Mouse (Mus musculus): Measurements from ENCODE around the gene Fndc10.
"Not testable (repeated sequence)": the region's sequence is repeated elsewhere in the genome, so short reads cannot be mapped to it uniquely, and the experiment has no call there.

Fndc10 gene

DNA sequence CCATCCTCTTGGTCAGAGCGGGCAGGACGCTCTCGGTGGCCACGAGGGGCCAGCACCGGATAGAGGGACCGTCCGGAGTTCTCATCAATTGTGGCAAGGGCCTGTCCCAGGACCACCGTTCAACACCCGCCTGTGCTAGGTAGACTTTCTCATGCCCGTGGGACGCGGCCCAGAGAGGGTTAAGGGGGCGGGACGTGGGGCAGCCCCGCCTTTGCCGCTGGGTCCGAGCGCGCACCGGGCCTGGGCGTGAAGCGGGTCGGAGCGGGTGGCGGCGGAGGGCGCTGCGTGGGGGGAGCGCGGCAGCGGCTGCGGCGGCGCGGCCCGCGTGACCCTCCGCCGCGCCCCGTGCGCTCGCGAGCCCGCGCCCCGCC is at the start of gene Fndc10:
Gene Fndc10, plus strand, starts transcription at position 232 of the 371 bp plus-strand sequence.
- DNase-seq (ENCODE audit: low spot score in 2 of 2), result peak; percentile 65 to 67

GRCm38 (mm10) chr4:155645308-155645707 is 48.8 kb upstream of the Fndc10 start, which contains the start of gene Gm10563:
Gene Gm10563 (minus strand): TSS chr4:155645408.
- DNase-seq (ENCODE audit: low spot score in 2 of 2), result not testable (repeated sequence)

GRCm38 (mm10) chr4:155645721-155646120 is 48.4 kb upstream of the Fndc10 start:
- DNase-seq (ENCODE audit: low spot score in 2 of 2), result no peak

- no peak for DNase-seq (ENCODE audit: low spot score in 2 of 2)
These were observed 44.8 kb upstream of the Fndc10 start for GRCm38 (mm10) chr4:155649355-155649754.

GRCm38 (mm10) chr4:155651553-155652269 is 42.4 kb upstream of the Fndc10 start:
- DNase-seq (ENCODE audit: low spot score in 2 of 2), result no peak

DNA sequence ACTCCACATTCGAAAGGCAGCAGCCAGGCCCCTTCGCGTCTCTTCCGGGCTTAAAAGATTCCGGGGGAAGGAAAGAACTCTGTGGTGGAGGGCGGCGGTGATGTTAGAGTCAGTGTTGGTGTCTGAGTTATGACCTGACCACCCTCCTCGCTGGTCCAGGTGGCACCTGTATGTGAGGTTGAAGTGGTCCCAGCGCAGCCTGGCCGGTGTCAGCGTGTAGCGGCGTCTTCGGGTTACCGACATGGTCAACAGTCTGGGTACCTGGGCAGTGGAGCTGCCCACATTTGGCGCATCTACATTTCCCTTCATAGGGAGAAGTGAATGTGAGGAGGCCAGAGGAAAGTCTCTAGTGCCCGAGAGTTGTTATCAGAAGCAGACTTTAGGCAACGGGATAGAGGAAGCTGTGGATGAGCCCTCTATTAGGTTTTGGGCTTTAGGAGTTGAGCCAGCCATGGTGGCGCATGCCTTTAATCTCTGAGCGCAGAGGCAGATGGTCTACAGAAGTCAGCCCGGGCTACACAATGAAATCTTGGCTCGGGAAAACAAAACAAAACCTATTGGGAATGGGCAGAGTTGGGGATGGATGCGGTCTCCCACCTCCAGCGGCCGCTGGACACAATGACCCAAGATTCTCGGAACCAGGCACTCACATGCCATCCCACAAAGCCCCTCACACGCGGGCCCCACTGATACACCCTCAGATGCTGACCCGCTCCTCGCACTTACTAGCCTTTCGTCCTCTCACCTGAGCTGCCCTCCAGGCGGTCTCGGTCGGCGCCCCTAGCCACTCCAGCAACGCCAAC is 41.7 kb upstream of the Fndc10 start:
- DNase-seq (ENCODE audit: low spot score in 2 of 2), result no peak

- DNase-seq (ENCODE audit: low spot score in 2 of 2), result no peak
These were observed 41.1 kb upstream of the Fndc10 start, which contains the start of gene Mmp23 for GRCm38 (mm10) chr4:155653086-155653450. Gene Mmp23 (minus strand): TSS chr4:155653384.

- DNase-seq (ENCODE audit: low spot score in 2 of 2), result no peak
These were observed 40.5 kb upstream of the Fndc10 start for GRCm38 (mm10) chr4:155653451-155654182.

DNA sequence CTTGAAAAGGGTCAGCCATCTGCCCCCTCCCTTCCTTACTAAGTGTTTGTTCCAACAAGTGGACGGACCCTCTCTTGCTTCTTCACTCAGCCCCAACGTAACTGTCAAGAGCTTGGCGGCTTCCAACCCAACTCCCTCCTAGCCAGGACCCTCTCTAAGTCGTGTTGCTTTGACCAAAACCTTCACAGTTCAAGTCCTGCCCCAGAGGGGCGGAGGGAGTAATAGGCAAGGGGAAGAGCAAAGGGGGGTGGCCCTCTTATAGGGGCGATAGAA is 40.0 kb upstream of the Fndc10 start:
- no peak for DNase-seq (ENCODE audit: low spot score in 2 of 2)

DNA sequence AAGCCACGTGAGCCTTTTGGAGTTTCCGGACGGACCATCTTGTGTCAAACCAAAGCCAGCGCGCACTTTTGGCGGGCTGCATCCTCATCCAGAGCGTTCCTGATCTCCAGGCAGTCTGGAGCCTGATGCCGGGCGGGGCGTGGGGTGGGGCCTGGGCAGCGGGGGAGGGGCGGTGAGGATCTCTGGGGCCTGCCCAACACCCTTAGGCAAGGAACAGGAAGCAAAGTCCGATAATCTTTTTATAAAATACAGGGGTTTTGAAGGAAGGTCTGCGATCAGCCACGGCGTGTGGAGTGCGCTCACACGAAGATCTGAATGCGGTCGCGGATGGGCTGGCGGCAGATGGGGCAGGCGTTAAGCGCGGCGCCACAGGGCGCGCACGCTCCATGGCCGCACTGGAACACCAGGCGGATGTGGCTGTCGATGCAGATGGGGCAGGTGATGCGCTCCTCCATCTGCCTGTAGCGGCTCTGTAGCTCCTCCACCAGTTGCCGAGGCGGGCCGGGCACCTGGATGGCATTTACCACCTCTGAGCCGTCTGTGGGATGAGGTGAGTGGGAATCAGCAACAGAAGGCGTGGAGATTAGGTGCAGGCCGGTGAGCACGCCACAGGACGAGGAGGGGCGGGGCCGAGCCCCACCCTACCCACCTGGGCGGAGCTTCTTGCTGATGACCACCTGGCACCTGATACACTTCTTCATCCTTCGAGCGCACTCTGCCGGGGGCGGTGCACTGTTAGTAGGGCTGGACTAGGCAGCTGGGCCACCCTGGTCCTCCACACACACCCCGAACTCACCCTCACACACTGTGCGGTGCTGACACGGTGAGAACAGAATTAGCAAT is 39.5 kb upstream of the Fndc10 start:
- DNase-seq (ENCODE audit: low spot score in 2 of 2), result no peak

DNA sequence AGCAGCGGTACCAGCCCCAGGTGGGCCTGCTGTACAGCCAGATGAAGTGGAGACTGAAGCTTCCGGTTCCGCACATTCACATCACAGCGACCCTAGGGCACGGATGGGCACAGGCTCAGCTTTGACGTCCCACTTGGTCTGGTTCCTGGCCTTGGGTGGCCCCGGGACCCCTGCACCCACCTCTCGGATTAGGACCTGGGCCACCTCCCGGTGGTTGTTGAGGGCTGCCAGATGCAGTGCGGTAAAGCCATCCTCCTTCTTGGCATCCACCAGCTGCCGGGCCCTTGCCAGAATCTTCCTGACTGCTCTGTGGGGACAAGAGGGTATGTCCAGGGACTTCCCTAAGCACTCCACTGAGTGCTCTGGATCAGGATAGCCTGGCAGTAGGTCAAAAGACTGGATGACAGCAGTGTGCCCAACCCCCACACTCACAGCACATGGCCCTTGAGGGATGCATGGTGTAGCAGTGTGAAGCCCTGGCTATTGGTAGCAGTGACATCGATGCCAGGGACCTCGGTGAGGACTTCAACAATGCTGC is 37.9 kb upstream of the Fndc10 start:
- no peak for DNase-seq (ENCODE audit: low spot score in 2 of 2)

DNA sequence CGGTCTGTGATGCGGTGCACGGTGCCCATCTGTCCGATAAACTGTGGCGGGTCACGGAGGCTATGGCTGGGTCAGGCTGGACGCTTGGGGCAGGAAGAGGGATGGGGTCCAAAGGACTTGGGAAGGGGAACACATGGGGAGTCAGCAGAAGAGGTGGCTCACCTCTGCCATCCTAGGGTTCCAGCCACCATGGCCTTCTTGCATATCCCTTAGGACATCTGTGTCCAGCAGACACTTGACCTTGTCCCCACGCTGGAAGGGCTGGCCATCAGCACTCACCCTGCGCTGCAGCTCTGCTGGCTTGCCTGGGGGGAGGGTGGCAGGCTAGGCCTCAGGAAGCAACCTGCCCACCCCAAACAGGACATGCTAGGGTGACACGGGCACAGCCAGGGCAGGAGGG is 35.2 kb upstream of the Fndc10 start:
- DNase-seq (ENCODE audit: low spot score in 2 of 2), result no peak

DNA sequence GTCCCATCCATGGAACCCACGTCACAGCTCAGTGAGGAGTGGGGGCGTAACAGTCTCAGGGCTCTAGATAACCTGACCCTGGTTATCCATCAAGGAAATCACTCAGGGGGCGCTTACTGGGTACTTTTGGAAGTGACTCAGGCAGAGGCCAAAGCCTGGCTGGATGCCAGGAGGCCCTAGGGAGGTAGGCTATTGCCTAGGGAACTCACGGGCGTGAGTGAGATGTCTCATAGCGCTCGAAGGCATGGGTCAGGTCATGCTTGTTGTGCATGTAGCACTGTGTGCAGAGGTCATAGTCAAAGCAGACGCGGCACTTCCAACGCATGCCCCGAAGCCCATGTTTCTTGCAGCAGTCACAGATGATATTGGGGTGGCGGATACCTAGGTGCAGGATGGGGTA is 33.5 kb upstream of the Fndc10 start:
- no peak for DNase-seq (ENCODE audit: low spot score in 2 of 2)

DNA sequence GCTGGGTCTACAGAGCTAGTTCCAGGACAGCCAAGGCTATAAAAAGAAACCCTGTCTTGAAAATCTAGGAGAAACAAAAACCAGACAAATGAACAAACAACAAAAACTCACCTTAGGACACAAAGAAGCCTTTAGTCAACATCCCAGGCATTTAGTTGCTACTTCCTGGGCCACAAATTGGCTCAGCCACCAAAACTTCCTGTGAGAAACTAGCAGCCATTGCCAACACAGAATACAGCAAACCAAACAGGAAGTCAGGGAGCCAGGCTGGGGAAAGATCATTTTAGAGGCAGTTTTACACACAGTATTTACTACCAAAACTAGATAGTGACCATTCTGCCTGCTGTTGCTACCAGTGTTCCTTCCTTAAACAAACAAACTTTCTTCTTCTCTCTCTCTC is 27.2 kb upstream of the Fndc10 start:
- DNase-seq (ENCODE audit: low spot score in 2 of 2), result no peak

GRCm38 (mm10) chr4:155668689-155669597 is 25.2 kb upstream of the Fndc10 start, which contains the start of gene Mib2:
Gene Mib2 (minus strand): TSS chr4:155669198.
- peak; percentile 96 to 97 for DNase-seq (ENCODE audit: low spot score in 2 of 2)

DNA sequence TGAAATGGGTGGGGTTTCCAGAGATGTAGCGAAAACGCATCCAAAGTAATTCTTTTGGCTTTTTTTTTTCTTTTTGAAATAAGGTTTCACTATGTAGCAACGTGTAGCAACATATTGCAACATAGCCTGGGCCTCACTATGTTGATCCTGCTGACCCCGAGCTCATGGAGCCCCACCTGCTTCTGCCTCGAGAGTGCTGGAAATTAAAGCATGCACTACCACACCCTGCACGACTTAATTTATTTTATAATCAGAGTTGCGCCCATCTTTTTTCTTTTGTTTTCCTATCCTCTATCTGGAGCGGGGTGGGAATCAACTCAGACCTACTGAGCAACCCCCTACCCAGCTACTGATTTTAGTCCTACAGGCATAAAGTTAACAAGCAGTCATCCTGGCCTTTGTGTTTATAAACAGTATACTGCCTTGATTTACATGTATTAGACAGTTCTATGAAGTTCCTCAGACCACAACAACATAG is 24.5 kb upstream of the Fndc10 start:
- DNase-seq (ENCODE audit: low spot score in 2 of 2), result no peak

- not testable (repeated sequence) for DNase-seq (ENCODE audit: low spot score in 2 of 2)
These were observed 23.9 kb upstream of the Fndc10 start for GRCm38 (mm10) chr4:155670236-155670635.

DNA sequence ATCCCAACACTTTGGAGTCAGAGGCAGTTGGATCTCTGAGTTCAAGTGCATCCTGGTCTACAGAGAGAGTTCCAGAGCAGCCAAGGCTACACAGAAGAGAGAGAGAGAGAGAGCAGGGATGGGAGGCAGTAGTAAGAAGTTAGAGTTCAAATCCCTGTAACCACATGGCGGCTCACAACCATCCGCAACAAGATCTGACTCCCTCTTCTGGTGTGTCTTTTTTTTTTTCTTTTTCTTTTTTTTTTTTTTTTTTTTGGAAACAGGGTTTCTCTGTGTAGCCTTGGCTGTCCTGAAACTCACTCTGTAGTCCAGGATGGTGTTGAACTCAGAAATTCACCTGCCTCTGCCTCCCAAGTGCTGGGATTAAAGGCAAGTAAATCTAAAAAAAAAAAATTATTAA is 22.1 kb upstream of the Fndc10 start:
- DNase-seq (ENCODE audit: low spot score in 2 of 2), result no peak

DNA sequence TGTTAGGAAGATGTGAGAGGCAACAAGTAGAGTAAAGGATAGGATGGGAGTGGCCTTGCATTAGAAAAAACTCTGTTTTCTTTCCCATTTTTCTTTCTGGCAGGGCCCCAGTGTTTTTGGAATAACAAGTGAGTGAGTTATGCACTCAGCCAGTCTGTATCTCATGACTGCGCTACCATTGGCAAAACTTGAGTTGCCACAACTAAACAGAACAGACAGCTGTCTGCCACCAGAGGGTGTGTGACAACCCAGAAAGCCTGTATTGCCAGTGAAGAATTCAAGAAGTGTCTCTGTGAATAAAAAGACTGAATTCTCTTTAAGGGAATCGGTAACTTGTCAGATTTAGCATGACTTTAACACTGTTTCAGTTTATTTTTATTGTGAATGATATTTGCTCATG is 18.2 kb upstream of the Fndc10 start:
- no peak for DNase-seq (ENCODE audit: low spot score in 2 of 2)

- not testable (repeated sequence) for DNase-seq (ENCODE audit: low spot score in 2 of 2)
These were observed 10.4 kb upstream of the Fndc10 start for GRCm38 (mm10) chr4:155683670-155684277.

All from right cerebral cortex, postnatal 36 days (tissue).